Mouse (Mus musculus) forebrain, embryonic 11.5 days (tissue): ENCODE results near the gene Cd24a. TPM values are rescaled to one million over a fixed set of nuclear protein-coding genes. Genes with fewer than 3 reads are reported as not detected.

ENCODE experiments used
- ATAC-seq: fragments of 200-750 bp; cut with Nextera tagmentation; replicated peaks from 2 replicates; pipeline ENCODE4 v1.8.0; 2017; ENCODE audit warnings: moderate TSS enrichment; ENCODE audit not compliant: low FRiP score
- DNase-seq: peaks from one replicate; pipeline ENCODE4 v3.0.0-alpha.2; 2017; ENCODE audit warnings: low spot score
- H3K27ac ChIP-seq: fragments of 300-500 bp; sonication (generic); 2 replicates; pipeline ENCODE4 v1.5.1; 2014; ENCODE audit warnings: low read depth, low read length
- H3K27me3 ChIP-seq: fragments of 300-500 bp; sonication (generic); 2 replicates; pipeline ENCODE4 v1.6.1; 2014; ENCODE audit warnings: mild to moderate bottlenecking, low read length, mixed read lengths; ENCODE audit not compliant: control insufficient read depth, insufficient read depth
- H3K36me3 ChIP-seq: fragments of 300-500 bp; sonication (generic); 2 replicates; pipeline ENCODE4 v1.6.1; 2014; ENCODE audit warnings: mild to moderate bottlenecking, low read length, moderate library complexity, mixed read lengths; ENCODE audit not compliant: control insufficient read depth, insufficient read depth
- H3K4me1 ChIP-seq: fragments of 300-500 bp; sonication (generic); replicated peaks from 2 replicates; pipeline ENCODE4 v1.6.1; 2014; ENCODE audit warnings: low read length, mixed read lengths; ENCODE audit not compliant: control insufficient read depth, insufficient read depth
- H3K4me2 ChIP-seq: fragments of 300-500 bp; sonication (generic); 2 replicates; pipeline ENCODE4 v1.6.1; 2014; ENCODE audit warnings: low read depth, mild to moderate bottlenecking, low read length, moderate library complexity, mixed read lengths; ENCODE audit not compliant: severe bottlenecking
- H3K4me3 ChIP-seq: fragments of 300-500 bp; sonication (generic); 2 replicates; pipeline ENCODE4 v1.5.1; 2014; ENCODE audit warnings: low read depth, low read length
- H3K9ac ChIP-seq: fragments of 300-500 bp; sonication (generic); 2 replicates; pipeline ENCODE4 v1.6.1; 2014; ENCODE audit warnings: low read length
- H3K9me3 ChIP-seq: fragments of 300-500 bp; sonication (generic); 2 replicates; pipeline ENCODE4 v1.6.1; 2016; ENCODE audit warnings: low read length, mixed read lengths; ENCODE audit not compliant: control insufficient read depth
- WGBS: fragments of 180-500 bp; shearing (Covaris S2); extraction: QIAGEN DNeasy Blood & Tissue Kit; methylation state at CpG from one replicate; pipeline ENCODE4 v1.1.7; 2014; 5-methylcytosine and 5-hydroxymethylcytosine counted together
- polyA plus RNA-seq: library from polyadenylated mRNA; unstranded; fragments of >200 nt; fragmentation: Nextera tagmentation; extraction: Ambion mirVana; gene quantifications from 2 replicates; pipeline ENCODE4 v1.2.1, GENCODE M21; 2014

Cd24a gene
- polyA plus RNA-seq: 342 and 364 TPM in 2 replicates

DNA sequence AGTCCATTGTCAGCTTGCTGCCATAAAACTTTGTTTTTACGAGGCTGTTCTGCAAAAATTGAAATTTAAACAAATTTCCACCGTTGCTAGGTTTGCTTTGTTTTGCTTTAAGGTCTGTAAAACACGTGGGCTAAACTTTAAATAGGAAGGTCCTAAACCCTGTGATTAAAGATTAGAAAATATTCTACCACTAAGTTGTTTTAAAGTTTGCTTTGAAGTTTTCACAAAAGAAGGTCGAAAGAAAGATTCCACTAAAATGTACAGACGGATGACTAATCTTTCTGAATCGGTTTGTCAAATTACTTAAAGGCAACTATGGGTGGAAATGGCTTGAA lies at the start of gene Cd24a:
Gene Cd24a, plus strand, starts transcription at position 288 of the 335 bp plus-strand sequence.
- H3K9me3 ChIP-seq: no peaks in the 10 kb centered on the region
- WGBS: 2% methylated on average over 6 of the region's 6 CpGs

DNA sequence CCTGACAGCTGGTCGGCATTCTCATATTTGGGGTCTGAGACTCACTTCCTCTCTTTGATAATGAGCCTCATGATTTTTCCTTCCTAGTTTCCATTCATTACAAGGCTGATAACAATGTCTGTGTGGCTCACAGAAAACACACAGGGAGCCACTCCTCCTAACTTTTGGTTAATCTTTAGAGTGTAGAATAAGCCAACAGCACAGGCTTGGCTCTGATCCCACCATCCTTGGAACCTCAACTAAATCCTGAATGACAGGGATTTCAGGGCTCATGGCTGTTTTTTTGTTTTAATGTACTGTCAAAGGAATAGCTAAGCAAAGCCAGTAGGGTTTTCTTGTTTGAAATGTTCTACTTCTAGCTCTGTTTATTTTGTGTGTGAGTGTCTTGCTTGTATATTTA lies 43.7 kb upstream of the Cd24a start:
- no peak overlapping the region for H3K4me3 ChIP-seq
- no peak overlapping the region for H3K27ac ChIP-seq
- DNase-seq (no peak), ATAC-seq (no peak)
- no peak overlapping the region for H3K4me2 ChIP-seq
- H3K9me3 ChIP-seq: no peaks in the 10 kb centered on the region
- no peaks in the 10 kb centered on the region for H3K27me3 ChIP-seq
- WGBS: 86% methylated on average over 1 of the region's 1 CpGs
- no peak overlapping the region for H3K9ac ChIP-seq
- H3K36me3 ChIP-seq: no peaks in the 10 kb centered on the region; the same call in 1 of the 2 replicates
- 0 out of 2 replicates have a peak, but pooled peaks cover 2% of the 10 kb centered on the region for H3K4me1 ChIP-seq

More for the DNA sequence above, at the start of gene Cd24a:
- no peaks in the 10 kb centered on the region; the same call in 1 of the 2 replicates for H3K36me3 ChIP-seq
- ATAC-seq (no peak), DNase-seq (no peak)
- peaks cover 6% of the 10 kb centered on the region for H3K27me3 ChIP-seq
- H3K27ac ChIP-seq: peak within 1 kb of the TSS; percentile 89
- H3K4me2 ChIP-seq: peak within 1 kb of the TSS; percentile 84
- H3K9ac ChIP-seq: peak within 1 kb of the TSS; percentile 95
- H3K4me1 ChIP-seq: peaks cover 1% of the 10 kb centered on the region; the same call in 1 of the 2 replicates
- H3K4me3 ChIP-seq: peak within 1 kb of the TSS; percentile 75

DNA sequence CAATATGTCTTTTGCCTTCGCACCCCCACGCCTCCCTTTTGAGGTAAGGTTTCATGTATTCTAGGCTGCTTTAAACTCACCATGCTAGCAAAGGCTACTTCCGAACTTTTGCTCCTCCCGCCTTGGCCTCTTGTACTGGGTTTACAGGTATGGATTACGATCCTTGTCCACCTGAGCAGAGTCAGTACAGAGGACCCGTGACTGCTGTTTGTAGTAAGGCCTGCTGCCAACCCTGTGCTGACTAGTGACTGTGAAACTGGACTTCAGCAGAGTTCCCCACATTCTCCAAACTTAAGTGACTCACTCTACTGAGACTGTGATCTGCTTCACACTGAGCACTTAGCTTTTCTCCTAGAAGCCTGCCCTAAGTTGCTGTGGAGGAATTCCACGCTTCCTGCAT lies 40.4 kb upstream of the Cd24a start:
- DNase-seq (no peak), ATAC-seq (no peak)
- H3K4me3 ChIP-seq: no peak overlapping the region
- no peaks in the 10 kb centered on the region for H3K27me3 ChIP-seq
- H3K4me1 ChIP-seq: peaks cover 6% of the 10 kb centered on the region; the same call in 1 of the 2 replicates
- WGBS: 90% methylated on average over 7 of the region's 7 CpGs
- H3K36me3 ChIP-seq: no peaks in the 10 kb centered on the region
- H3K27ac ChIP-seq: no peak overlapping the region
- no peaks in the 10 kb centered on the region for H3K9me3 ChIP-seq
- no peak overlapping the region for H3K9ac ChIP-seq
- no peak overlapping the region for H3K4me2 ChIP-seq

DNA sequence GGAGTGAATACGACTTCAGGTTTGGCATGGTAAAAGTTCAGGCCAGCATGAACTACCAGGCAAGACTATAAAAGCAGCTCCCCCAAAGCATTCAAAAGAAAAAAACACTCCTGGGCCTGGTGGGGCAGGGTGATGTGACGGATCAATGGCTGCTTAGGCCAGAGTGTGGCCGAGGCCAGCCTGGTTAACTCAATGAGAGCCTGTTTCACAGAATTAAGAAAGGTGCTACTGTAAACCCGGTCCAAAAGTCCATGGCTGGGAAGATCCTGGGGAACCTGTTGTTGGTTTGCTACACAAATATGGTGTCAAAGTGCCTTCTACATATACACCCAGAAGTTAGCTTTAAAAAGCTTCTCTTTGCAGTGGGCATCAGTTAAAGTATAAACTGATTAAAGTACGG lies 39.3 kb upstream of the Cd24a start:
- Histone ChIP-seq H3K4me3 (no peak overlapping the region), H3K27me3 (no peaks in the 10 kb centered on the region), H3K4me1 (peaks cover 6% of the 10 kb centered on the region; the same call in 1 of the 2 replicates), H3K9ac (no peak overlapping the region), H3K36me3 (no peaks in the 10 kb centered on the region), H3K27ac (no peak overlapping the region), H3K9me3 (no peaks in the 10 kb centered on the region), H3K4me2 (no peak overlapping the region)
- DNase-seq (no peak), ATAC-seq (no peak)
- WGBS: 91% methylated on average over 5 of the region's 5 CpGs

DNA sequence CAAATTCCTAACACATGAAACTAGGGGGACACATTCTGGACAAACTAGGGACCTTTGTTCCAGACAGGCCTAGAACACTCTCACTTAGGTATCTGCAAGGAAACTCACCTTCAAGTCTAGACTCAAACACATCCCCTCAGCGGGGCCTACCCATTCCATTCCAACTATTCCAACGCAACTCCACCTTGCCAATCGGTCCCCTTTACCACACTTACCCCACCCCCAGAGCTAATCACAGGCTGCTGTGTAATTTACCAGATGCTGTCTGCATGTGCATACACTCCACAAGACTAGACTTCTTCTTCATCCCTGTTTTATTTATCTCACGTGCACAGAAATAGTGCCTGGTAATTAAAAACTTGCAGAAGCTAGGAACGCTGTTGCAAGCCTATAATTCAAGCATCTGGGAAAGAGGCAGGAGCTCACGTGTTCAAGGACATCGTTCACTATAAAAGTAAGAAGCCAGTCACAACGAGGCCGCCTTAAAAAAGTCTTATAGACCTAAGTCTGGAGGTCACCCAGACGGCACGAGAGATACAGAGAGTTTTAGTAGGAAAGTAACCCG lies 38.3 kb upstream of the Cd24a start:
- Histone ChIP-seq H3K27ac (no peak overlapping the region), H3K9ac (peak overlapping the region; percentile 83), H3K36me3 (no peaks in the 10 kb centered on the region), H3K4me3 (peak overlapping the region; percentile 84), H3K4me2 (peak overlapping the region; percentile 71), H3K4me1 (peaks cover 6% of the 10 kb centered on the region; the same call in 1 of the 2 replicates), H3K9me3 (no peaks in the 10 kb centered on the region), H3K27me3 (no peaks in the 10 kb centered on the region)
- 30% methylated on average over 12 of the region's 12 CpGs for WGBS
- ATAC-seq (no peak), DNase-seq (no peak)

DNA sequence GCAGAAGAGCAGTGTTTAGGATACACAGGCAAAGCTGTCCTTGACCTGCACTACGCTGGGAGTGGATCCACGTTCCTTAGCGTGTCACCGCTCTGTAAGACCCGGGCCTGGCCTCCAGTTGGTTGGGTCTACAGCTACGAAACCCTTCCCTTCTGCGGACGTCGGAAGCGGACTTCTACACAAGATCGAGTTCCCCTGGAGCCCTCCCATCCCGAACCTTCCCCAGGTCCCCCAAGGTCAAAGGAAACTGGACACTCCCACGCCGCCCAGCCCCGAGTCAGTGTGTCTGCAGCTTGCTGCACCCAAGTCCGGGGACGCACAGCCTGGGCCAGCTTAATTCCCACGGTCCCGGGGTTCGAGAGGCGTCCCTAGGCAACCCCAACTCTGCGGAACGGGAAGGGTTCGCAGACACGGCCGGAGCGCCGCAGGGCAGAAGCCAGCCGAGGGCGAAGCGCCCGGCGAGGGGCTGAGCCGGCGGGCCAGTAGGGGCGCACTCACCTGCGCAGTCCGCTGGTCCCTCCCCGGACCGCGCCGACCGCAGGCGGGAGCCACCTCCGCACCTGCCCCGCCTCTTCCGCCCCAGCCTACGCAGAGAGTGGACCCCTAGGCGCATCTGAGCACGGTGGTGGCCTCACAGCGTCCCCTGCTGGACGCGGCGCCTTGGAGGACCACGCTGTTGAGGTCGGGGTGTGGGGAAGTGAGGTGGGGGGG lies 37.5 kb upstream of the Cd24a start, which contains the start of gene 1700021F05Rik:
Gene 1700021F05Rik, minus strand, starts transcription at position 553 of the 711 bp plus-strand sequence.
- DNase-seq (peak; percentile 98), ATAC-seq (peak; percentile 99)
- Histone ChIP-seq H3K4me3 (peak within 1 kb of the TSS; percentile 84), H3K9ac (peak within 1 kb of the TSS; percentile 83), H3K9me3 (no peaks in the 10 kb centered on the region), H3K27ac (no peak within 1 kb of the TSS), H3K36me3 (no peaks in the 10 kb centered on the region), H3K27me3 (no peaks in the 10 kb centered on the region), H3K4me2 (peak within 1 kb of the TSS; percentile 71), H3K4me1 (peaks cover 6% of the 10 kb centered on the region; the same call in 1 of the 2 replicates)
- WGBS: under 1% methylated on average over 51 of the region's 56 CpGs

DNA sequence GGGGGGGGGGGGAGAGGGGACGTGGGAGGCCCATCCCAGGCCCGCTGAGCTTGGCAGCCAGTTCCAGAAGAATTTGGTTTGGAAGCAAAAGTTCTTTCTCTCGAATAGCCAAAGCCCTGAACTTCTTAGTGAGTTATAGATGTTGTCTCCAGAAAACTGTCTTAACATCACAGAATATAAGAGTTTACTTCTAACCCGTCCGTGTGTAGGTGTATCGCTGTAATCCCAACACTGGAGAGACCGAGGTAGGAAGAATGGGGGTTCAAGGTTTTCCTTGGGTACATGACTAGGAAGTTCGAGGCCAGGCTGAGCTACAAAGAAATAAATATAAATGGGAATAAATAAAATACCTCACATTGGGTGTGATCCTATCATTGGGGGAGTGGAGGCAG lies 36.9 kb upstream of the Cd24a start:
- Histone ChIP-seq H3K4me2 (peak overlapping the region; percentile 24; the same call in 1 of the 2 replicates), H3K27ac (no peak overlapping the region), H3K4me1 (peaks cover 6% of the 10 kb centered on the region; the same call in 1 of the 2 replicates), H3K36me3 (no peaks in the 10 kb centered on the region), H3K9ac (no peak overlapping the region; the same call in 1 of the 2 replicates), H3K27me3 (no peaks in the 10 kb centered on the region), H3K4me3 (peak overlapping the region; percentile 84; the same call in 1 of the 2 replicates), H3K9me3 (no peaks in the 10 kb centered on the region)
- ATAC-seq: 0 out of 2 replicates have a peak, but pooled peaks have one; percentile 6
- no peak for DNase-seq
- 50% methylated on average over 8 of the region's 8 CpGs for WGBS

DNA sequence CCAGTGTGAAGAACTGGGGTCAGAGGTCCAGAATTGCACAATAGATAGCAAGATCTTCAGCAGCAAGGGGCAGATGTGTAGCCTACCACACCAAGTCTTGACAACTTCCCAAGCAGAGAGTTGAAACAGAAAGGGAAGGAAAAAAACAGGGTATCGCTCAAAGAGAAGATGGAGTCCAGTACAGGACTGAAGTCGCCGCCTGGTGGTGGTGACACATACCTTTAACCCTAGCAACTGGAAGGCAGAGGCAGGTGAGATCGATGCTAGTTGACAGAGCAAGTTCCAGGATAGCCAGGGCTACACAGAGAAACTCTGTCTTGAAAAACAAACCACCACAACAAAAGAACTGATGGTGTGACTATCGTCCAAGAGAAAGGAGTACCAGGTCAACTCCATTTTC lies 28.7 kb upstream of the Cd24a start:
- WGBS: 57% methylated on average over 5 of the region's 5 CpGs

More for the DNA sequence above, 28.7 kb upstream of the Cd24a start:
- no peaks in the 10 kb centered on the region for H3K4me1 ChIP-seq
- H3K4me2 ChIP-seq: no peak overlapping the region
- DNase-seq (no peak), ATAC-seq (no peak)
- no peak overlapping the region for H3K4me3 ChIP-seq
- H3K9me3 ChIP-seq: no peaks in the 10 kb centered on the region; the same call in 1 of the 2 replicates
- no peak overlapping the region for H3K27ac ChIP-seq
- no peaks in the 10 kb centered on the region for H3K36me3 ChIP-seq
- no peaks in the 10 kb centered on the region for H3K27me3 ChIP-seq
- H3K9ac ChIP-seq: no peak overlapping the region
